In genomic region chr5:111661971-111662370, GRCm38 (mm10) we compare ENCODE assay signal across 8 mouse cellular contexts.
DNase-seq lines count a peak whose midpoint lies in the region; ATAC-seq lines count a peak whose summit lies in the region.
"Had no signal": no experiment of that assay in that cellular context is flagged by ENCODE, and none has a peak within 500 bp of the region (broad histone marks: within the 10 kb centered on the region; RNA-seq: fewer than 3 reads in every experiment).

No protein-coding gene starts in this region.

- DNase-seq in right cerebral cortex, postnatal 10 days (ENCODE audit: low spot score in 2 of 2): peak; percentile 67 to 74
- no peak for DNase-seq in right cerebral cortex, postnatal 25 days
- peak; percentile 77 for DNase-seq in gastrocnemius, postnatal 14 days
- DNase-seq in liver, embryonic 11.5 days (ENCODE audit: low spot score): no peak
- DNase-seq: liver, embryonic 13.5 days had no signal

- H3K4me3 ChIP-seq in lung, embryonic 15.5 days: no peak overlapping the region
- no peak overlapping the region for H3K4me3 ChIP-seq in liver, embryonic 11.5 days (ENCODE audit: low read depth, low read length)
- H3K4me3 ChIP-seq: liver, embryonic 13.5 days had no signal

- ATAC-seq in lung, embryonic 15.5 days (ENCODE audit: borderline replicate concordance, extremely low read depth, low FRiP score, low TSS enrichment): no peak
- ATAC-seq in frontal cortex, adult (ENCODE audit: low TSS enrichment): no peak
- no peak for ATAC-seq in liver, embryonic 11.5 days (replicated peaks; ENCODE audit: low FRiP score)
- ATAC-seq in megakaryocyte, adult 5-6 weeks (ENCODE audit: poor library complexity, severe bottlenecking): no peak

- peaks cover 14% of the 10 kb centered on the region; the same call in 1 of the 2 replicates for H3K4me1 ChIP-seq in lung, embryonic 15.5 days
- no peaks in the 10 kb centered on the region for H3K4me1 ChIP-seq in liver, embryonic 11.5 days (replicated peaks; ENCODE audit: control insufficient read depth, insufficient read depth, low read length)

- H3K36me3 ChIP-seq in lung, embryonic 15.5 days: no peaks in the 10 kb centered on the region
- H3K36me3 ChIP-seq in liver, embryonic 11.5 days (ENCODE audit: control insufficient read depth, insufficient read depth, low read length): no peaks in the 10 kb centered on the region
- H3K36me3 ChIP-seq: liver, embryonic 13.5 days had no signal

- H3K27ac ChIP-seq in lung, embryonic 15.5 days: 0 out of 2 replicates have a peak overlapping the region, but pooled peaks have one; percentile 6
- no peak overlapping the region for H3K27ac ChIP-seq in liver, embryonic 11.5 days (ENCODE audit: low read depth, low read length)
- H3K27ac ChIP-seq: liver, embryonic 13.5 days had no signal

- 55% methylated on average over 12 of the region's 12 CpGs for WGBS in lung, embryonic 15.5 days
- WGBS in liver, embryonic 11.5 days: 86% methylated on average over 12 of the region's 12 CpGs

- intact Hi-C loops in gastrocnemius, postnatal 14 days (cut with DNase I; ENCODE audit: low total_unique reads): no loop called here

- no peak overlapping the region for H3K9ac ChIP-seq in lung, embryonic 15.5 days
- no peak overlapping the region for H3K9ac ChIP-seq in liver, embryonic 11.5 days (ENCODE audit: low read depth, low read length)
- H3K9ac ChIP-seq: liver, embryonic 13.5 days had no signal

- no peaks in the 10 kb centered on the region for H3K27me3 ChIP-seq in lung, embryonic 15.5 days
- peaks cover 4% of the 10 kb centered on the region; the same call in 1 of the 2 replicates for H3K27me3 ChIP-seq in liver, embryonic 11.5 days (replicated peaks; ENCODE audit: control insufficient read depth, insufficient read depth, low read length)
- H3K27me3 ChIP-seq: liver, embryonic 13.5 days had no signal

- H3K4me2 ChIP-seq in lung, embryonic 15.5 days: no peak overlapping the region
- no peak overlapping the region for H3K4me2 ChIP-seq in liver, embryonic 11.5 days
- H3K4me2 ChIP-seq: liver, embryonic 13.5 days had no signal

- no peaks in the 10 kb centered on the region for H3K9me3 ChIP-seq in lung, embryonic 15.5 days
- no peaks in the 10 kb centered on the region for H3K9me3 ChIP-seq in liver, embryonic 11.5 days (ENCODE audit: control insufficient read depth, low read length)
- H3K9me3 ChIP-seq: liver, embryonic 13.5 days had no signal

Comparison
In these comparisons a context has a peak if more than half of its experiments do, and no peak if none do; other contexts are left out.
1. DNase-seq: peak in right cerebral cortex, postnatal 10 days (2 of 2) and gastrocnemius, postnatal 14 days (single experiment); none in right cerebral cortex, postnatal 25 days (single experiment) and liver, embryonic 11.5 days (single experiment).